Mouse (Mus musculus): ENCODE data around the gene Babam2. TPM values are rescaled to one million over a fixed set of nuclear protein-coding genes. Genes with fewer than 3 reads are reported as not detected.

Gene Babam2
- polyA plus RNA-seq, 1 experiment = 70.1 TPM

DNA sequence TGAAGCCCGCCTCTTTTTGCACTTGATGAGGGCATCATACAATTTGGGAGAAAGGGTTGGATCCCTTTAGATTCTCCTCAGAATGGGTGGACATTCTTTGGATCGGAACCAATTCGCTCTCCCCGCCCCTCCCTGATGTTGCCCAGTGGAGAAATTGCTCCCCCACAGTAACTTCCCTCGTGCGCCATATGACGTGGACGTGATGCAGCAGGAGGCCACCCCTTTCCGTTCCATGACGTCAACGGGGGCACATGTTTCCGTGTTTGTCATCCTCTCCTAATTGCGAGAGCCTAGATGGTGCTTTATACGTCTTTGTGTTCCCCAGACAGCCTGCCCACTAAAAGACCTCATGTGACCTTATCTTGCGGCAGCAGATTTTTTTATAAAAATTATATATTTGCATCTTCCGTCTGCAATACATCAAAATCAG lies 828 bp downstream of the Babam2 start:
- peak overlapping the region; percentile 99 for H3K27ac ChIP-seq (replicated peaks; ENCODE audit: low read depth, low read length)
- H3K4me1 ChIP-seq (ENCODE audit: control insufficient read depth, insufficient read depth, insufficient read length, low read length) = no peaks in the 10 kb centered on the region
- H3K4me3 ChIP-seq (ENCODE audit: insufficient read depth, low read depth, low read length) = peak overlapping the region; percentile 95

DNA sequence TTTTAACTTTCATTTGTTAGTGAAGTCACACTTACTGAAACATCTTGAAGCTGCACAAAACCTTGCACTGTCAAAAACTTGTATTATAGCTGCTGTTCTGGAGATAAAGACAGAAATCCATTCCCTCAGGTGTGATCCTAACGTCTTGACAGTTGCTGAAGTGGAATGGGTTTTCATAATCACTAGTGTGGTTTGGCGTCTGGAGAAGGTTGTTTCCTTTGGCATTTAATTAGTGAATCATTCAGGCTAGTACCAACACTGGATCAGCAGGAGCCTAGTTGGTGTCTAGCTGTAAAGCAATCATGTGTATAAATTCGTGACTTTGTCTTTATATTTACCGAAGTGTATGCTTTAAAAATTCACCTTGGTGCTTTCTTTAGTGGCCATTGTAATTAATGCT lies 1.4 kb downstream of the Babam2 start:
- H3K27ac ChIP-seq (replicated peaks; ENCODE audit: low read depth, low read length) = peak overlapping the region; percentile 81
- no peaks in the 10 kb centered on the region for H3K4me1 ChIP-seq (ENCODE audit: control insufficient read depth, insufficient read depth, insufficient read length, low read length)
- no peak overlapping the region for H3K4me3 ChIP-seq (ENCODE audit: insufficient read depth, low read depth, low read length)

DNA sequence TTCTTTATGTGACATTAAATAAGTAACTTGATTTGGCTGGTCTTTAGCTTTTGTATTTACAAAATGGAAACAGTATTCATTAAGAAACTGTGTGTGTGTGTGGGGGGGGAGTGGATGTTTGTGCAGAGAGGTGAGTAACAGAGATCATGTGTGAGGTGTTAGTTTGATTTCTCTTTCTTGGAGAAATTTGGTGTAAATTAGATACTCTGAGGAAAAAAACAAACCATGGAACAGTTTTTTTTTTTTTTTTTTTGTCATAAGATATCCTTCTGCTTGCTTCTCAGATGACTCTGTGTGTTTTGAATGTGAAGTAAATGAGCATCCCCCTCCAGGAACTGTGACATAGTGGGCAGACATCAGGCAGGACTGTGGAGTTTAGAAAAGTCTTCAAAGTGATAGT lies 1.9 kb downstream of the Babam2 start:
- no peaks in the 10 kb centered on the region for H3K4me1 ChIP-seq (ENCODE audit: control insufficient read depth, insufficient read depth, insufficient read length, low read length)
- no peak overlapping the region for H3K27ac ChIP-seq (replicated peaks; ENCODE audit: low read depth, low read length)
- no peak overlapping the region for H3K4me3 ChIP-seq (ENCODE audit: insufficient read depth, low read depth, low read length)

DNA sequence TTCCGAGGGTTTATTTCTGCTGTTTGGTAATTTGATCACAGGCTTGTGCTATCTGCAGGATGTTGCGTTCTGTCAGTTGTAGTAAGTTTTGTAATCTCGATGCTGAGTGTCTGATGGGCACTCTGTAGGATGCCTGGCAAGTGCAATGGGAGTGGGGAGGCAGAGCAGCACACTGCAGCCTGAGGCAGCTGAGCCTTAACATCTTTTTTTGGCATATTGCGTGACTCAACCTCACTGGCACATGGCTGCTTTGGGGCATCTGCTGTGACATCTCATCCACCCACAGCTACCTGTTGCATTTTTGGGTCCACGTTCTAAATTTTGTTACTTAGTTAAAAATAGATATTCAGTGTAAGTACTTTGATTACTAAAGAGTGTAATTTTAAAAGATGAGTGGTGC lies 7.5 kb downstream of the Babam2 start:
- no peak overlapping the region for H3K4me3 ChIP-seq (ENCODE audit: insufficient read depth, low read depth, low read length)
- H3K27ac ChIP-seq (replicated peaks; ENCODE audit: low read depth, low read length) = no peak overlapping the region
- H3K4me1 ChIP-seq (ENCODE audit: control insufficient read depth, insufficient read depth, insufficient read length, low read length) = no peaks in the 10 kb centered on the region

DNA sequence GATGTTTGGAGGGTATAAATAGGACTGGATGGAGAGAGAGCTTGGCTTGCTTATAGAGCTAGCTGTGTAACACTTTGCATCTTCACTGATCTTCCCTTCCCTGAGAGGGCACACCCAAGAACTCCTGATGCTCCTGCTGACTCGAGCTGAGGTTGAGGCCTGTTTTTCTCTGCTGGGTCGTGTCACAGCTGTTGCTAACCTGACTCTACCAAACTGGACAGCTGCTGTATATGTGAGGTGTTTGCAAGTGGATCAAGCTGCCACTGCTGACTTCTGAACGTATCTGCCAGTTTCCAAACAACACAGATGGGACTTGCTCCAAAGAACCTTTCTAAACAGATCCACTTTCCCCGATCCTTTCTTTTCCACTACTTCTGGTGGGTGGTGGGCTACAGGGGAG lies 9.3 kb downstream of the Babam2 start:
- H3K27ac ChIP-seq (replicated peaks; ENCODE audit: low read depth, low read length) = no peak overlapping the region
- H3K4me3 ChIP-seq (ENCODE audit: insufficient read depth, low read depth, low read length) = no peak overlapping the region
- no peaks in the 10 kb centered on the region for H3K4me1 ChIP-seq (ENCODE audit: control insufficient read depth, insufficient read depth, insufficient read length, low read length)

DNA sequence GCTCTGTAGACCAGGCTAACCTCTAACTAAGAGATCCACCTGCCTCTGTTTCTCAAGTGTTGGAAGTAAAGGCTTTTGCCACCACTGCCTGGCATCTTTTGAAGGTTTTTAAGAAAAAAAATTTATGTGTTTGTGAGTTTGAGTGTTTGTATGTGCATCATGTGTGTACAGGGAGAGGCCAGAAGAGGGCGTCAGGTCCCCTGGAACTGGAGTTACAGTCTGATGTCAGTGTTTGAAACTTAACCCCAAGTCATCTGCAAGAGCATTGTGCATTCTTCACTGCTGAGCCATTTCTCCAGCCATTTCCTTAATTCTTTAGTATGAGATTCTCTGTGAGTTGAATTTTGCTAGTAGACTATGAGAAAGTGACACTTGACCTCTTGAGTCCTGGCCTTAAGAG lies 11.9 kb downstream of the Babam2 start:
- H3K4me3 ChIP-seq (ENCODE audit: insufficient read depth, low read depth, low read length) = no peak overlapping the region
- no peak overlapping the region for H3K27ac ChIP-seq (replicated peaks; ENCODE audit: low read depth, low read length)
- 0 out of 2 replicates have a peak, but pooled peaks cover 3% of the 10 kb centered on the region for H3K4me1 ChIP-seq (ENCODE audit: control insufficient read depth, insufficient read depth, insufficient read length, low read length)

DNA sequence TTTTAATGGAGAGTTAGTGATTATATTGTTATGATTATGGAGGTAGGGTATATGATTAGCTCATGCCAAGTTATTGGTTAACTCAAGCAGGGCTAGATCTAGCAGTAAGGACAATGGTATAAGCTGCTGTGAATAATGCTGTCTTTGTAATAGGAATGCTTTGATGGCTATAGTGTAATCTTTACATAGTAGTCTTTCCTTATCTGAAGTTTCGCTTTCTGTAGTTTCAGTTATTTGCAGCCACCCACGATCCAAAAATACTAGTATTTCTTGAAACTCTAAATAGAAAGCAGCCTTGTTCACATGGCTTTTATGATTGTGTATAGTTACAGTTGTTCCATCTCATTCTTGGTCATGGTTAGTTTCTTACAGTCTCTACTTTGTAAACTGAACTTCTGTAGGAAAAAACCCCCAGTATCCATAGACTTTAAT lies 15.8 kb downstream of the Babam2 start:
- H3K4me1 ChIP-seq (ENCODE audit: control insufficient read depth, insufficient read depth, insufficient read length, low read length) = 0 out of 2 replicates have a peak, but pooled peaks cover 3% of the 10 kb centered on the region
- no peak overlapping the region for H3K27ac ChIP-seq (replicated peaks; ENCODE audit: low read depth, low read length)
- no peak overlapping the region for H3K4me3 ChIP-seq (ENCODE audit: insufficient read depth, low read depth, low read length)

DNA sequence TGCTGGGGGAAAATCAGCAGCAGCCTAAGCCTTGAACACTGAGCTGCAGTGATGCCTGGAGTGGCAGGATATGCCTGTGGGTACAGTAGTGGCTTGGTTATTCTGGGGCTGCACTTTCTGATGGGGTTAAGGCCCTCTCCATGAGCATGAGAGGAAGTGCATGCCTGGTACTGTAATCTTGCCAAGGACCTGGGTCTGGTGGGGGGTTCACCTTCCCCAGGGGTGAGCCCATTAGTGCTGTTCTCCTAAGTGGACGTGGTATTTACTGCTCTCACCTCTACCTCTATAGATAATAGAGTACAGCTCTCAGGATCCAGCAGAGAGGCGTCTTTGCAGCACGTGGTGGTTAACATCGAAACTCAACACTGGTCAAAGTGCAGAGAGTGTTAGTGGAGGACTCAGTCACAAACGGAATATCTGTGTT lies 16.4 kb downstream of the Babam2 start:
- Histone ChIP-seq H3K4me3 (ENCODE audit: insufficient read depth, low read depth, low read length) (no peak overlapping the region), H3K4me1 (ENCODE audit: control insufficient read depth, insufficient read depth, insufficient read length, low read length) (0 out of 2 replicates have a peak, but pooled peaks cover 3% of the 10 kb centered on the region), H3K27ac (replicated peaks; ENCODE audit: low read depth, low read length) (no peak overlapping the region)

DNA sequence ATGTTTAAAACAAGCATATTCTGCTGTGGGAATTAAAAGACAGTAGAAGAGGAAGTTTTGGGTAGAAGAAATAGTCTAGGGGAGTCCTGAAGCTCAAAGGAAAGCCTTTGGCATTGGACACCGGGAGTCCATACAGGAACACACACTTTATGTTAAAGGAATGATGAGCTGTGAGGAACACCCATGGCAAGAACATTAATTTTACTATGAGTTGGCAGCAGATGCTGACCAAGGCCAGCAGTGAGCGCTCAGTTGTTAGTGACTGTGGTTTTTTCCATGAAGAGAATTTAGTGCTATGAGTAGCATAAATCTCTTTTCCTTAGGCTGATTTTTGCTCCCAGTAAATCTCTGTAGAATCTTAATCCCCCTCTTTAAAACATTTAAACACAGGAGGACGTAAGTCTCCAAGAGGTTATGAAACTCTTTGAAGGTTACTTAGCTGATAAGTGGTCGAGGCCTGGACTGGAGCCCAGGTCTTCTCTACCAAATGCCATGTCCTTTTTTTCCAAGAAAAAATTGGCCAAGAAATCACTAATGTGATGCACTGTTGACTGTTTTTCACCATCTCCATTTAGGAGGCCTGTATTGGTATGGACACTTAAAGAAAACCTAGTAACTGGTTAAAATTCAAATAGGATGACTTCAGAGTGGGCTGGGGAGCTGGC lies 18.1 kb downstream of the Babam2 start:
- Histone ChIP-seq H3K27ac (replicated peaks; ENCODE audit: low read depth, low read length) (no peak overlapping the region), H3K4me1 (ENCODE audit: control insufficient read depth, insufficient read depth, insufficient read length, low read length) (0 out of 2 replicates have a peak, but pooled peaks cover 3% of the 10 kb centered on the region), H3K4me3 (ENCODE audit: insufficient read depth, low read depth, low read length) (no peak overlapping the region)

DNA sequence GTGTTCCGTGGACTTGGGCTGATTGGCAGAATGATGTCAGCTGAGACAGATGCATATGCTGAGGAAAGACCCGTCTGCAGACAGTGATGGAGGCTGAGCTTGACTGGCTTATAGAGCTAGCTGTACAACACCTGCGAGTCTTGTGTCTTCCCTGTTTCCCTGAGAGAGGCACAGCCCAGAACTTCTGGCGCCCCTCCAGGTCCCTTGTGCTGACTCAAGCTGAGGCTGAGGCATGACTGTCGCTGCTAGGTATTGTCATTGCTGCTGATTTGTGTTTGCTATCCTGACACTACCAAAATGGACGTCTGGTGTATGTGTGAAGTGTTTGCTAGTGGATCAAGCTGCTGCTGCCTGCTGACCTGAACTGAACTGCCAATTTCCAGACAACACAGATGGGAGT lies 27.0 kb downstream of the Babam2 start:
- no peak overlapping the region for H3K27ac ChIP-seq (replicated peaks; ENCODE audit: low read depth, low read length)
- H3K4me3 ChIP-seq (ENCODE audit: insufficient read depth, low read depth, low read length) = no peak overlapping the region
- peaks cover 8% of the 10 kb centered on the region; the same call in 1 of the 2 replicates for H3K4me1 ChIP-seq (ENCODE audit: control insufficient read depth, insufficient read depth, insufficient read length, low read length)

DNA sequence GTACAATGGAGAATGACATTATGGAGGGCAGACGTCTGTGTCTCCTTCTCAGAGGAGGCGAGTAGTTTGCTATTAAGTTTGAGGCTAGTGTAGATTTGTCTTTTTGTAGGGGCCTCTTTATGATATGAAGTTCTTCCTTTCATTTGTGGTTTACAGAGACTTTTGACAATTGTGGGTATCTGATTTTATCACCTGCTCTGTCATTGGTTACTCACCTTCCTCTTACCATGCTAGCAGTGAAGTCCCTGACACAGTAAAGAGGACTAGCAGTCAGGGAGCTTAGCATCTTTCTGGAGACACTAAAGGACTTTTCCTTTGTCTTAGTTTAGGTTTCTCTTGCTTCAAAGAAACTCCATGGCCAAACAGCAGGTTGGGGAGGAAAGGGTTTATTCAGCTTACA lies 28.4 kb downstream of the Babam2 start:
- Histone ChIP-seq H3K4me3 (ENCODE audit: insufficient read depth, low read depth, low read length) (no peak overlapping the region), H3K4me1 (ENCODE audit: control insufficient read depth, insufficient read depth, insufficient read length, low read length) (peaks cover 10% of the 10 kb centered on the region), H3K27ac (replicated peaks; ENCODE audit: low read depth, low read length) (peak overlapping the region; percentile 67)

DNA sequence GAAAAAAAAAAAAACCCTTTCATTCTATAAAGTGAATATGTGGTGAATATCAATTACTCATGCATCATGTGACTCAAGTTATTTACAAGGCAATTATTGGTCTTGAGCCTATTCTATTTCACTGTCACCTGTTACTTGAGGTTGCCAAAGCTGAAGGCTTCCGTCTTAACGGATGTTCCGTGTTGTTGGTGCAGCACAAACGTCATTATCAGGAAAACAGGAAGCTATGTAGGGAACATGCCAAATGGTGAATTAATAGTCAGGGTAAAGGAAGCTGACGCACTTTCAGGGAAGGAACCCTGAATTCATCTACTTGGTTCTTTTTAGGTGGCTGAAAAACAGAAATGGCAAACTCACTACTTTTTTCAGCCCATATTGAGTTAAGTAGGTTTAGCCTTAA lies 30.0 kb downstream of the Babam2 start:
- Histone ChIP-seq H3K27ac (replicated peaks; ENCODE audit: low read depth, low read length) (no peak overlapping the region), H3K4me3 (ENCODE audit: insufficient read depth, low read depth, low read length) (no peak overlapping the region), H3K4me1 (ENCODE audit: control insufficient read depth, insufficient read depth, insufficient read length, low read length) (peaks cover 10% of the 10 kb centered on the region)

DNA sequence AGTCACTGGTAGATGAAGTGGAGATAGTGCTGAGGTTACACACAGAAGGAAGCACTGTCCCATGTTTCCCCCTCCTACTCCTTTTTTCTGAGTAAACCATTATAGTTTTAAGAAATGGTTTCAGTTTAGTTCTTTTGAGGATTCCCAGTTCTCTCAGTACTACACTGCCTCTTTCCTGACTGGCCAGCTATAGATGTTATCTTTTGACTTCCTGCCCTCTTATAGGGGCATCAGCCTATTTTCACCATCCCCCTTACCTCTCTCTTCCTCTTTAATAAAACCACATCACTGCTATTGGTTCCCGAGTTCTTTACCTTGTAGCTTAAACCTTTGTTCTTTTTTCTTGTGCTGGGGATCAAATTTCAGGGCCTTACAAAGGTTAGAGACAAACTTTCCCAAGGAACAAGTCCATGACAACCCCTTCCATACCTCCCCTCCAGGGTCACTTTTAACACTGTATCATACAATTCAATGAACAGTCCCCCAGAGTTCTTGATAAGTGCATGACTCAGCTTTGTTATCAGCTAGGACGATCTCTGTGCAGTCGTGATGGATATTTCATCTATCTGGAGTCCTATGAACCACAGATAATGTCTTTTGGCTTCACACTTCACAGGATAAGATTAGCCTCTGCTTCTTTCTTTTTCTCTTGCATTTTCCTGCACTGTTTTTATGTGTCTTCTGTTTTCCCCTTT lies 35.3 kb downstream of the Babam2 start:
- Histone ChIP-seq H3K4me3 (ENCODE audit: insufficient read depth, low read depth, low read length) (no peak overlapping the region), H3K4me1 (ENCODE audit: control insufficient read depth, insufficient read depth, insufficient read length, low read length) (peaks cover 5% of the 10 kb centered on the region), H3K27ac (replicated peaks; ENCODE audit: low read depth, low read length) (no peak overlapping the region; the same call in 1 of the 2 replicates)

DNA sequence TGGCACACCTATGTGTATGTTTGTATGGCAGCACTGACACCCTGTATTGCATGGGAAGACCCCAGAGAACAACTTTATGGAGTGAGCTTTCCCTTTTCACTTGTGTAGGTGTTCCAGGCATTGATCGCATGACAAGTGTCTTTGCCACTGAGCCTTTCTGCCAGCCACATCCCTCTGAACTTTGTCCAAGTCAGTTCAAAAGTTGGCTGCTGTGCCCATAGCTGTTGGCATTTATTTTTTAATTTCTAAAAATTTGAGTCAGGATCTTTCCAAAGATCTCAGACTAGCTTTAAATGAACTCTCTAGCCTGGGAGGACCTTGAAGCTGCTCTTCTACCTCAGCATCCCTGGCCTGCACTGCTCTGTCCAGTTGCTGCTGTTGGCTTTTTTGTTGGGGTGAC lies 44.4 kb downstream of the Babam2 start:
- peaks cover 4% of the 10 kb centered on the region; the same call in 1 of the 2 replicates for H3K4me1 ChIP-seq (ENCODE audit: control insufficient read depth, insufficient read depth, insufficient read length, low read length)

DNA sequence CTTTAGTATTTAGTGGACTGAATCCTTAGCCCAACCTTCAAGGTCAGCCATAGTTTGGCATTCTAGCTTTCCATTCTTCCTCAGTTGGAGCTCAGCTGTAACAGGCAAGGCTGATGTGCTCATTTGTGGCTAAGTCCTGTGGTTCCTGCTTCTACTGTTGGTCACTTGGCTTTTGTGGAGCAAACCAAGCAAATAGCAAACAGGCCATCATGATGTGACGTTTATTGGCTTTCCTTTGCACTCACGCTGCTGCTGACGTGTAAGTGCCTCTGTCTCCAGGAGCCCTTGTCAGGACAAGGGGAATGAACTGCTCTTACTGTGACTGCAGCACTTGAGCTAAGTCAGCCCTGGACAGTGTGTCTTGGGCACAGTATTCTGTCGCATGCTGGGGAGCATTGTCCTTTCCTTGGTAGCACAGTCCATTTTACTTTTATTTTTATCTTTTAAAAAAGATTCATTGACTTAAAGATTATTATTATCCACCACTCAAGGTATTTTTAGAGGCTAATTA lies 45.1 kb downstream of the Babam2 start:
- H3K4me1 ChIP-seq (ENCODE audit: control insufficient read depth, insufficient read depth, insufficient read length, low read length) = peaks cover 4% of the 10 kb centered on the region; the same call in 1 of the 2 replicates

More for the DNA sequence above, 44.4 kb downstream of the Babam2 start:
- Histone ChIP-seq H3K27ac (replicated peaks; ENCODE audit: low read depth, low read length) (no peak overlapping the region), H3K4me3 (ENCODE audit: insufficient read depth, low read depth, low read length) (no peak overlapping the region)

More for the DNA sequence above, 45.1 kb downstream of the Babam2 start:
- Histone ChIP-seq H3K4me3 (ENCODE audit: insufficient read depth, low read depth, low read length) (no peak overlapping the region), H3K27ac (replicated peaks; ENCODE audit: low read depth, low read length) (no peak overlapping the region)

All from brown adipose tissue, adult 24 weeks (tissue).